Mouse (Mus musculus): ENCODE measurements around the gene Myo16.

GRCm38 (mm10) chr8:10681926-10682325, 528.2 kb downstream of the Myo16 start:
- TF ChIP-seq CTCF (IDR thresholded peaks at IDR 0.05; ENCODE audit: control insufficient read depth, insufficient read depth, insufficient read length) = no peak
- no peak for TF ChIP-seq MYOG (IDR thresholded peaks at IDR 0.05; ENCODE audit: control insufficient read depth, extremely low read depth, insufficient read length)

Data from C2C12 (cell line).